Mouse (Mus musculus): Measurements from ENCODE around the gene Mnat1. TPM values are rescaled to one million over a fixed set of nuclear protein-coding genes. Genes with fewer than 3 reads are reported as not detected.
"Not testable (repeated sequence)": the region's sequence is repeated elsewhere in the genome, so short reads cannot be mapped to it uniquely, and the experiment has no call there.

Mnat1 gene
- polyA plus RNA-seq, 1 experiment from 2014 or later = 21.1 TPM

GRCm38 (mm10) chr12:73103713-73104112 is 19.8 kb upstream of the Mnat1 start:
- ATAC-seq (ENCODE audit: low FRiP score) = no peak
- no peak overlapping the region for H3K27ac ChIP-seq
- H3K4me2 ChIP-seq = no peak overlapping the region
- H3K9me3 ChIP-seq = peaks cover 4% of the 10 kb centered on the region; the same call in 1 of the 2 replicates
- 0 out of 2 replicates have a peak, but pooled peaks cover 3% of the 10 kb centered on the region for H3K27me3 ChIP-seq
- peaks cover 16% of the 10 kb centered on the region for H3K36me3 ChIP-seq
- 89% methylated on average over 12 of the region's 12 CpGs for WGBS
- H3K4me1 ChIP-seq (replicated peaks) = no peaks in the 10 kb centered on the region
- no peak overlapping the region for H3K4me3 ChIP-seq
- no peak overlapping the region for H3K9ac ChIP-seq

DNA sequence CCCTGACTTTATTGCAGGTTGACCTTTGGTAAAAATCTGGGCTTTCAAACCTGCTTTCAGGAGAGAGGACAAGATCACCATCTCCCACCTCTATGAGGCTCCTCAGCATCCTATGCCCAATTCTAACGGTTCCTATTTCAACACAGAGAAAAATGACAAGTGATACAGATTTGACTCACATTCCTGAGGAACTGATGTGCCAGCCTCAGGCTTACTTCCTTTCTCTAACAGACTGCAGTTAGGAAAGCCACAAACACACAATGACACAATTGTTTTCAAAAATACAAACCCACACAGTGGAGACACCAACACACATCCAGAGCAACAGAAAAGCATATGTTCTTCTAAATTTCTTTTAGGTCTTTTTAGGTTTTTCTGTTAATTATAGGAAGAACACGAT is 15.7 kb upstream of the Mnat1 start:
- H3K27me3 ChIP-seq = peaks cover 30% of the 10 kb centered on the region
- no peak overlapping the region for H3K4me3 ChIP-seq
- H3K36me3 ChIP-seq = peaks cover 16% of the 10 kb centered on the region
- no peak for ATAC-seq (ENCODE audit: low FRiP score)
- no peak overlapping the region for H3K9ac ChIP-seq
- 88% methylated on average over 2 of the region's 2 CpGs for WGBS
- peaks cover 4% of the 10 kb centered on the region; the same call in 1 of the 2 replicates for H3K9me3 ChIP-seq
- H3K4me2 ChIP-seq = no peak overlapping the region
- H3K27ac ChIP-seq = no peak overlapping the region
- H3K4me1 ChIP-seq (replicated peaks) = peaks cover 25% of the 10 kb centered on the region

DNA sequence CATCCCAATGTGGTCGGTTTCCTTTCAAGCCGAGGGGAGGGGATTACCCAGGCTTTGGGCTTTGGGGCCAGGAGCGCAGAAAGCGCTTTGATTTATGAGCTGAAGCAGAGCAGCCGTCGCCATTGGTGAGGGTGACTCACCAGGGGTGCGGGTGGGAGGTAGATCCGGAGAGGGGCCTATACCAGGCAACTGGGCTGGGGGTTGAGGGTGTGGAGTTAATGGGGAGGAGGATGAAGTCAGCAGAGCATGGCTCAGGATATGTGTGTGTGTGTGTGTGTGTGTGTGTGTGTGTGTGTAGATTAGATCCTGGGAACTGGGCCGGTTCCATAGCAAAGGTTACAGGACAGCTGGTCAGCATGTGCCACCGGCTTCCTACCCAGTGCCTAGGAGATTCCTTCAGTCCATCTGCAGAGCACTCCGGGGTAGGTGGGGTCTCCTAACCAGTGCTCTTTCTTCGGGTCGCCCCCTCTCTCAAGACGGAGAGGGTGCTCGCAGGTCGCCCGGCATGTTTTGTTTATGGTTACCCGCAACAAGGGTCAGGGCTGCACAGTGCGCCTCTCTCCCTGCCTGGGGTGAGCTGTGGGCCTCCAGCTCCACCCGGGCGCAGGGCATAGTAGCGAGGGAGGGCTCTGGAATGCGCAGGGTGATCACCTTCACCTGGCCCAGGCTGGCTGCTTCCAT is 12.9 kb upstream of the Mnat1 start:
- Histone ChIP-seq H3K27me3 (peaks cover 38% of the 10 kb centered on the region), H3K9me3 (no peaks in the 10 kb centered on the region), H3K4me2 (peak overlapping the region; percentile 99), H3K36me3 (no peaks in the 10 kb centered on the region), H3K9ac (peak overlapping the region; percentile 83), H3K4me1 (replicated peaks) (peaks cover 29% of the 10 kb centered on the region), H3K27ac (no peak overlapping the region), H3K4me3 (peak overlapping the region; percentile 74)
- ATAC-seq (ENCODE audit: low FRiP score) = no peak
- WGBS = 3% methylated on average over 23 of the region's 23 CpGs

GRCm38 (mm10) chr12:73111561-73112325 is 11.8 kb upstream of the Mnat1 start:
- Histone ChIP-seq H3K4me3 (peak overlapping the region; percentile 74), H3K4me2 (peak overlapping the region; percentile 99), H3K9ac (peak overlapping the region; percentile 83), H3K4me1 (replicated peaks) (peaks cover 29% of the 10 kb centered on the region), H3K27me3 (peaks cover 43% of the 10 kb centered on the region), H3K36me3 (no peaks in the 10 kb centered on the region), H3K9me3 (no peaks in the 10 kb centered on the region), H3K27ac (peak overlapping the region; percentile 69; the same call in 1 of the 2 replicates)
- 0 out of 2 replicates have a peak, but pooled peaks have one; percentile 9 for ATAC-seq (ENCODE audit: low FRiP score)
- WGBS = under 1% methylated on average over 42 of the region's 44 CpGs

- Histone ChIP-seq H3K9me3 (no peaks in the 10 kb centered on the region), H3K36me3 (no peaks in the 10 kb centered on the region), H3K27me3 (peaks cover 43% of the 10 kb centered on the region), H3K27ac (peak overlapping the region; percentile 69), H3K9ac (peak overlapping the region; percentile 83), H3K4me1 (replicated peaks) (peaks cover 29% of the 10 kb centered on the region), H3K4me3 (peak overlapping the region; percentile 74), H3K4me2 (peak overlapping the region; percentile 99)
- peak; percentile 67 for ATAC-seq (ENCODE audit: low FRiP score)
- under 1% methylated on average over 66 of the region's 71 CpGs for WGBS
Measured at GRCm38 (mm10) chr12:73112326-73113087, 11.0 kb upstream of the Mnat1 start.

DNA sequence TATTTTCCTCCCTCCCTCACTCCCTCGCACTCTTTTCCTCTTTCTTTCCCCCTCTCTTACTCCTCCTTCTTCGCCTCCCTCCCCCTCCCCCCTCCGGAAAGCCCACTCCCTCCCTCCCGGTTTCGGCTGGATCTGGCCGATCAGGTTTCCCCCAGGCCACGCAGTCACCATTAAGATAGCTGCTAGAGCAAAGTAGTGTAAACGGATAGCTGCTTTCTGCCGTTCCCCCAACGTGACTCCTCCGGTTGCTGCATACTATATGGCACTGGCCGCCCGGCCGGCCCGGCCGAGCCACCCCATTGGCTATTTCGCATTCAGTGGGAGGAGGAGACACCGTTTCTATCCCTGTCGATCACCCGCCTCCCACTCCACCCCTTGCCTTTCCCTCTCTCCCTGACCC is 10.3 kb upstream of the Mnat1 start, which contains the start of gene Six4:
Gene Six4 (minus strand): TSS at position 261 of the 400 bp plus-strand sequence.
- H3K9ac ChIP-seq = peak within 1 kb of the TSS; percentile 83
- H3K9me3 ChIP-seq = no peaks in the 10 kb centered on the region
- H3K4me1 ChIP-seq (replicated peaks) = peaks cover 29% of the 10 kb centered on the region
- H3K4me3 ChIP-seq = peak within 1 kb of the TSS; percentile 74
- H3K4me2 ChIP-seq = peak within 1 kb of the TSS; percentile 99
- peaks cover 43% of the 10 kb centered on the region for H3K27me3 ChIP-seq
- H3K27ac ChIP-seq = peak within 1 kb of the TSS; percentile 69
- peak; percentile 90 for ATAC-seq (ENCODE audit: low FRiP score)
- WGBS = under 1% methylated on average over 19 of the region's 20 CpGs
- no peaks in the 10 kb centered on the region for H3K36me3 ChIP-seq

DNA sequence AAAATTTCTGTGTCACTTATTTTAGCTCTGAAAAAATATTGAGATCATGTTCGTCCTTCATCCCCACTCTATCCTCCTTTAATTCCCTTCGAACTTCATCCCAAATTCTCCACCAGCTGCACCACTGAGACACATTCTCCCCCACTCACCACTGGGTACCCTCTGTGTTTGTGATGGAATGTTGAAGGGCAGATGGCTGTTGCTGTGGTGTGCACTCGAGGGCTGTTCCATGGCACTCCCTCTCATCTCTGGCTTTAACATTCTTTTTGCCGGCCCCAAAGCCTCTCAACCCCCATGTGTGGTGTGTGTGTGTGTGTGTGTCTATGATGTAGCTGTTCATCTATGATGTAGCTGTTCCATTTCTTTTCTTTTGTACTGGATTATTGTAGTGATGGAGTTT is 1.7 kb downstream of the Mnat1 start:
- Histone ChIP-seq H3K36me3 (no peaks in the 10 kb centered on the region), H3K27me3 (0 out of 2 replicates have a peak, but pooled peaks cover 3% of the 10 kb centered on the region), H3K4me1 (replicated peaks) (peaks cover 14% of the 10 kb centered on the region), H3K9ac (no peak overlapping the region), H3K4me3 (no peak overlapping the region), H3K4me2 (0 out of 2 replicates have a peak overlapping the region, but pooled peaks have one; percentile 9), H3K9me3 (no peaks in the 10 kb centered on the region), H3K27ac (no peak overlapping the region)
- WGBS = 74% methylated on average over 4 of the region's 4 CpGs
- ATAC-seq (ENCODE audit: low FRiP score) = no peak

DNA sequence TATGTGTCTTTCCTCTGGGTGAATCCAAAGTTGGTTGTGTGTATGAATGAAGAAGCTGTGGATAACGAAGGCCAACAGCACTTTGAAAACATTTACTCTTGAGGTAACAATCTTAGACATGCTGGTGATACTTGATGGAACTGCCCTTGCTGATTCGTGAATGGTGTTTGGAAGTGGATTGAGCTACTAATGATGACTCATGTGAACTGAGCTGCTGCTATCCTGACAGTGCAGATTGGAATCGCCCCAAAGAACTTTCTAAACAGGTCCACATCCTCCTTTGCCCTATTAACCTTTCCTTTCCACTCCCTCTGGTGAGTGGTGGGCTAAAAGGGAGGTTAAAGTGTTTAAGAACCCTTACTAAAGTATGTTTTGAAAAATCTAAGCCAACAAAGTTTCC is 17.2 kb downstream of the Mnat1 start:
- no peaks in the 10 kb centered on the region for H3K4me1 ChIP-seq (replicated peaks)
- no peaks in the 10 kb centered on the region for H3K36me3 ChIP-seq
- 91% methylated on average over 3 of the region's 3 CpGs for WGBS
- no peaks in the 10 kb centered on the region for H3K9me3 ChIP-seq
- no peak overlapping the region for H3K4me3 ChIP-seq
- no peaks in the 10 kb centered on the region for H3K27me3 ChIP-seq
- H3K27ac ChIP-seq = no peak overlapping the region
- H3K9ac ChIP-seq = no peak overlapping the region
- no peak for ATAC-seq (ENCODE audit: low FRiP score)
- no peak overlapping the region for H3K4me2 ChIP-seq

GRCm38 (mm10) chr12:73147236-73147635 is 23.7 kb downstream of the Mnat1 start:
- Histone ChIP-seq H3K36me3 (no peaks in the 10 kb centered on the region), H3K4me2 (no peak overlapping the region), H3K9me3 (no peaks in the 10 kb centered on the region), H3K27ac (no peak overlapping the region), H3K27me3 (no peaks in the 10 kb centered on the region), H3K9ac (no peak overlapping the region), H3K4me1 (replicated peaks) (no peaks in the 10 kb centered on the region), H3K4me3 (no peak overlapping the region)
- no peak for ATAC-seq (ENCODE audit: low FRiP score)
- 77% methylated on average over 3 of the region's 3 CpGs for WGBS

- not testable (repeated sequence) for H3K36me3 ChIP-seq; H3K4me3 ChIP-seq; H3K4me2 ChIP-seq; H3K4me1 ChIP-seq (replicated peaks); H3K9ac ChIP-seq; H3K9me3 ChIP-seq; ATAC-seq (ENCODE audit: low FRiP score); H3K27me3 ChIP-seq; H3K27ac ChIP-seq
- 93% methylated on average over 5 of the region's 5 CpGs for WGBS
Measured at GRCm38 (mm10) chr12:73151038-73151437, 27.5 kb downstream of the Mnat1 start.

DNA sequence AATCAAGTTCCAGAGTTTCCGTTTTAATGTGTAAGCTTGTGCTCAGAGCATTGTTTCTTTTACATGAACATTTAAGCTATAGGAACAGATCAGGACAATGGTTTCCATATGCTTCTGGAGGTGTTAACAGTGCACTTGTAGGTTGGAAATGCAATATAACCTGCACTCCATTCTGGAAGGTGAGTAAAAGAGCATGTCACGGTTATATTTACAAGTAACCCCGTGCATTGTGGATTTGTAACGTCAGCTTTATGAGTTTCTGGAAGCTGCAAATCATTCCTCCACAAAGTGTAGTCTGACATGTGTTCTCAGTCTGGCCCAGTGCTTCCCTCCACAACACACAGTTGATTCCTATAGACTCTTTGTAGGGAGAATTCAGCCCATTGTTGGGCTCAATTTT is 30.6 kb downstream of the Mnat1 start:
- no peak for ATAC-seq (ENCODE audit: low FRiP score)

DNA sequence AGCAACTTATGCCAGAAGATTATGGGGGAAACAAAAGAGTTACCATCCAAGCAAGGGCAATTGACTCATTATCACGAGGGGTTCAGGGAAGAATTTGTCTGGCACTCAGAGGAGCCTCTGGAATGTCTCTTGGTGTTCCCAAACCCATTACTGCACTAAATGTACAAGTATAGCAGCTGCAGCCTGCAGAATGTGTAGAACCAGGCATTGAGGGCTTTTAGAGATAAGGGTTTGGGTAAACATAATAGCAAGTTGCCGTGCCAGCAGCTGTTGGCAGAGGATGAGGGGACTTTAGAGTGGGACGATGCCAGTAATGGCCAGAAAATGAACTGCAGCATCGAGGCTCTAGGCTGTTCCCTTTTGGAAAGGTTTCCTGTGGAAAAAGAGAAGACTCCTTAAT is 36.8 kb downstream of the Mnat1 start:
- no peak overlapping the region for H3K4me3 ChIP-seq
- H3K36me3 ChIP-seq = 0 out of 2 replicates have a peak, but pooled peaks cover under 1% of the 10 kb centered on the region
- no peak overlapping the region for H3K27ac ChIP-seq
- no peaks in the 10 kb centered on the region for H3K9me3 ChIP-seq
- no peaks in the 10 kb centered on the region for H3K27me3 ChIP-seq
- H3K4me2 ChIP-seq = no peak overlapping the region
- 70% methylated on average over 4 of the region's 4 CpGs for WGBS
- no peak overlapping the region for H3K9ac ChIP-seq
- ATAC-seq (ENCODE audit: low FRiP score) = no peak
- H3K4me1 ChIP-seq (replicated peaks) = no peaks in the 10 kb centered on the region

More for the DNA sequence above, 30.6 kb downstream of the Mnat1 start:
- Histone ChIP-seq H3K4me1 (replicated peaks) (no peaks in the 10 kb centered on the region), H3K4me2 (no peak overlapping the region), H3K27me3 (no peaks in the 10 kb centered on the region), H3K27ac (no peak overlapping the region), H3K9me3 (no peaks in the 10 kb centered on the region), H3K4me3 (no peak overlapping the region), H3K36me3 (no peaks in the 10 kb centered on the region), H3K9ac (no peak overlapping the region)
- 91% methylated on average over 4 of the region's 4 CpGs for WGBS

Data from hindbrain, embryonic 13.5 days (tissue).